In genomic region chr5:137346983-137347382, GRCm38 (mm10) we compare ENCODE assay signal across 17 mouse cellular contexts. TPM values are rescaled to one million over a fixed set of nuclear protein-coding genes. Genes with fewer than 3 reads are reported as not detected.
DNase-seq lines count a peak whose midpoint lies in the region; ATAC-seq and TF ChIP-seq lines count a peak whose summit lies in the region.
"Had no signal": no experiment of that assay in that cellular context is flagged by ENCODE, and none has a peak within 500 bp of the region (broad histone marks: within the 10 kb centered on the region; RNA-seq: fewer than 3 reads in every experiment).

No protein-coding gene starts in this region.

- ATAC-seq in kidney, postnatal 0 days (replicated peaks; ENCODE audit: low FRiP score, low read depth) = no peak
- ATAC-seq in liver, embryonic 13.5 days (ENCODE audit: low read depth) = no peak
- ATAC-seq in midbrain, embryonic 15.5 days (replicated peaks) = no peak
- ATAC-seq: midbrain, embryonic 13.5 days had no signal

- no peak overlapping the region for H3K4me2 ChIP-seq in kidney, postnatal 0 days (ENCODE audit: low read length)
- H3K4me2 ChIP-seq in liver, embryonic 13.5 days = no peak overlapping the region
- H3K4me2 ChIP-seq in midbrain, embryonic 15.5 days = no peak overlapping the region
- H3K4me2 ChIP-seq: hindbrain, embryonic 15.5 days; midbrain, embryonic 13.5 days; neural tube, embryonic 15.5 days had no signal

- no peaks in the 10 kb centered on the region for H3K27me3 ChIP-seq in kidney, postnatal 0 days (ENCODE audit: insufficient read depth, low read length)
- H3K27me3 ChIP-seq in liver, embryonic 13.5 days = peaks cover 55% of the 10 kb centered on the region
- peaks cover 16% of the 10 kb centered on the region; the same call in 1 of the 2 replicates for H3K27me3 ChIP-seq in midbrain, embryonic 15.5 days (replicated peaks)
- H3K27me3 ChIP-seq: limb, embryonic 13.5 days had no signal

- H3K9ac ChIP-seq in kidney, postnatal 0 days (ENCODE audit: low read depth, low read length) = no peak overlapping the region
- no peak overlapping the region for H3K9ac ChIP-seq in liver, embryonic 13.5 days
- H3K9ac ChIP-seq in midbrain, embryonic 15.5 days = no peak overlapping the region
- H3K9ac ChIP-seq: hindbrain, embryonic 15.5 days; limb, embryonic 13.5 days; midbrain, embryonic 13.5 days; neural tube, embryonic 15.5 days had no signal

- no peaks in the 10 kb centered on the region for H3K9me3 ChIP-seq in kidney, postnatal 0 days (replicated peaks; ENCODE audit: low read length)
- H3K9me3 ChIP-seq in liver, embryonic 13.5 days (replicated peaks) = no peaks in the 10 kb centered on the region
- H3K9me3 ChIP-seq in midbrain, embryonic 15.5 days = no peaks in the 10 kb centered on the region
- H3K9me3 ChIP-seq: hindbrain, embryonic 15.5 days; limb, embryonic 13.5 days; midbrain, embryonic 13.5 days; neural tube, embryonic 15.5 days had no signal

- WGBS in kidney, postnatal 0 days = 78% methylated on average over 4 of the region's 4 CpGs
- 58% methylated on average over 4 of the region's 4 CpGs for WGBS in liver, embryonic 13.5 days (ENCODE audit: insufficient replicate concordance)
- 85% methylated on average over 4 of the region's 4 CpGs for WGBS in midbrain, embryonic 15.5 days

- DNase-seq in heart, adult 11 months = peak; percentile 63
- no peak for DNase-seq in heart, adult 8-10 months (ENCODE audit: low spot score)
- no peak for DNase-seq in kidney, postnatal 0 days (ENCODE audit: low spot score)
- DNase-seq in kidney, postnatal 14 days = no peak
- peak; percentile 52 for DNase-seq in NIH3T3 (ENCODE audit: low read depth)
- no peak for DNase-seq in liver, embryonic 13.5 days
- DNase-seq in layer of hippocampus, postnatal 10 days (ENCODE audit: low spot score in 2 of 2) = no peak
- DNase-seq: adrenal gland, postnatal 10 days; cerebellum, adult 11-12 months; cerebellum, postnatal 25 days; gastrocnemius, postnatal 14 days had no signal

- peaks cover 25% of the 10 kb centered on the region for H3K4me1 ChIP-seq in kidney, postnatal 0 days (replicated peaks; ENCODE audit: insufficient read depth, low read length)
- peaks cover 5% of the 10 kb centered on the region; the same call in 1 of the 2 replicates for H3K4me1 ChIP-seq in liver, embryonic 13.5 days (replicated peaks)
- H3K4me1 ChIP-seq in midbrain, embryonic 15.5 days = peaks cover 31% of the 10 kb centered on the region

- H3K36me3 ChIP-seq in kidney, postnatal 0 days (ENCODE audit: insufficient read depth, low read length) = no peaks in the 10 kb centered on the region
- no peaks in the 10 kb centered on the region for H3K36me3 ChIP-seq in liver, embryonic 13.5 days
- H3K36me3 ChIP-seq in midbrain, embryonic 15.5 days (replicated peaks) = no peaks in the 10 kb centered on the region
- H3K36me3 ChIP-seq: hindbrain, embryonic 15.5 days; limb, embryonic 13.5 days; midbrain, embryonic 13.5 days; neural tube, embryonic 15.5 days had no signal

- H3K27ac ChIP-seq in kidney, postnatal 0 days = peak overlapping the region; percentile 83; the same call in 1 of the 2 replicates
- peak overlapping the region; percentile 68 for H3K27ac ChIP-seq in liver, embryonic 13.5 days
- no peak overlapping the region for H3K27ac ChIP-seq in midbrain, embryonic 15.5 days
- H3K27ac ChIP-seq: hindbrain, embryonic 15.5 days; midbrain, embryonic 13.5 days; neural tube, embryonic 15.5 days had no signal

- no peak for TF ChIP-seq CTCF in kidney, postnatal 0 days (IDR thresholded peaks at IDR 0.05; ENCODE audit: low read depth)

- no peak overlapping the region for H3K4me3 ChIP-seq in kidney, postnatal 0 days (replicated peaks; ENCODE audit: low read depth, low read length)
- no peak overlapping the region for H3K4me3 ChIP-seq in liver, embryonic 13.5 days (replicated peaks)
- H3K4me3 ChIP-seq in midbrain, embryonic 15.5 days = no peak overlapping the region
- H3K4me3 ChIP-seq: hindbrain, embryonic 15.5 days; limb, embryonic 13.5 days; midbrain, embryonic 13.5 days; myocyte; neural tube, embryonic 15.5 days had no signal

RNA-seq across cellular contexts. Expression of gene Ephb4, which starts 2.9 kb away (rescaled TPM):
- total RNA-seq in heart, adult 8-10 months (2022) = 10 to 100 TPM; 43.7 to 47.3 (median 46.3) TPM
- 38.1 and 40.5 TPM in 2 replicates for polyA plus RNA-seq in kidney, postnatal 0 days (2015; fragmentation: Nextera tagmentation; extraction: Ambion mirVana)
- polyA plus RNA-seq in liver, embryonic 13.5 days (2015; fragmentation: Nextera tagmentation; extraction: Ambion mirVana) = 5.6 and 8.1 TPM in 2 replicates
- 6.8 and 8.7 TPM in 2 replicates for polyA plus RNA-seq in midbrain, embryonic 15.5 days (2015; fragmentation: Nextera tagmentation; extraction: Ambion mirVana)
- total RNA-seq in layer of hippocampus, postnatal 10 days (2021) = 1 to 10 TPM; 8.3 to 9.3 TPM

RNA-seq across cellular contexts. Expression of gene Slc12a9, which starts 13.6 kb away (rescaled TPM):
- total RNA-seq in heart, adult 8-10 months (2022) = 1 to 10 TPM; 1.3 to 2.1 (median 2.0) TPM
- polyA plus RNA-seq in kidney, postnatal 0 days (2015; fragmentation: Nextera tagmentation; extraction: Ambion mirVana) = 11.8 and 12.0 TPM in 2 replicates
- 2.8 and 3.2 TPM in 2 replicates for polyA plus RNA-seq in liver, embryonic 13.5 days (2015; fragmentation: Nextera tagmentation; extraction: Ambion mirVana)
- 27.7 and 29.5 TPM in 2 replicates for polyA plus RNA-seq in midbrain, embryonic 15.5 days (2015; fragmentation: Nextera tagmentation; extraction: Ambion mirVana)
- 10 to 100 TPM; 28.8 to 30.7 TPM for total RNA-seq in layer of hippocampus, postnatal 10 days (2021)

RNA-seq across cellular contexts. Expression of gene Trip6, which starts 32.8 kb away (rescaled TPM):
- total RNA-seq in heart, adult 8-10 months (2022) = 10 to 100 TPM; 11.5 to 13.2 (median 12.4) TPM
- 74.8 and 75.6 TPM in 2 replicates for polyA plus RNA-seq in kidney, postnatal 0 days (2015; fragmentation: Nextera tagmentation; extraction: Ambion mirVana)
- 10.1 and 10.6 TPM in 2 replicates for polyA plus RNA-seq in liver, embryonic 13.5 days (2015; fragmentation: Nextera tagmentation; extraction: Ambion mirVana)
- polyA plus RNA-seq in midbrain, embryonic 15.5 days (2015; fragmentation: Nextera tagmentation; extraction: Ambion mirVana) = 14.7 and 19.1 TPM in 2 replicates
- total RNA-seq in layer of hippocampus, postnatal 10 days (2021) = 1 to 10 TPM; 6.2 to 7.7 TPM

RNA-seq across cellular contexts. Expression of gene Srrt, which starts 39.5 kb away (rescaled TPM):
- total RNA-seq in heart, adult 8-10 months (2022) = 10 to 100 TPM; 54.4 to 62.6 (median 60.3) TPM
- 68.0 and 77.7 TPM in 2 replicates for polyA plus RNA-seq in kidney, postnatal 0 days (2015; fragmentation: Nextera tagmentation; extraction: Ambion mirVana)
- polyA plus RNA-seq in liver, embryonic 13.5 days (2015; fragmentation: Nextera tagmentation; extraction: Ambion mirVana) = 86.7 and 102 TPM in 2 replicates
- polyA plus RNA-seq in midbrain, embryonic 15.5 days (2015; fragmentation: Nextera tagmentation; extraction: Ambion mirVana) = 106 and 107 TPM in 2 replicates
- 100 to 1,000 TPM; 188 to 191 TPM for total RNA-seq in layer of hippocampus, postnatal 10 days (2021)

RNA-seq across cellular contexts. Expression of gene Ufsp1, which starts 52.6 kb away (rescaled TPM):
- 10 to 100 TPM in 2 of 4 experiments, 1 to 10 TPM in 2; 7.7 to 10.4 (median 9.7) TPM for total RNA-seq in heart, adult 8-10 months (2022)
- 11.4 and 12.8 TPM in 2 replicates for polyA plus RNA-seq in kidney, postnatal 0 days (2015; fragmentation: Nextera tagmentation; extraction: Ambion mirVana)
- 8.4 TPM in 2 replicates for polyA plus RNA-seq in liver, embryonic 13.5 days (2015; fragmentation: Nextera tagmentation; extraction: Ambion mirVana)
- 18.2 and 18.7 TPM in 2 replicates for polyA plus RNA-seq in midbrain, embryonic 15.5 days (2015; fragmentation: Nextera tagmentation; extraction: Ambion mirVana)
- total RNA-seq in layer of hippocampus, postnatal 10 days (2021) = 10 to 100 TPM; 20.4 to 21.8 TPM

Comparison
In these comparisons a context has a peak if more than half of its experiments do, and no peak if none do; other contexts are left out.
1. DNase-seq: peak in heart, adult 11 months (single experiment) and NIH3T3 (single experiment); none in heart, adult 8-10 months (single experiment), kidney, postnatal 0 days (single experiment), kidney, postnatal 14 days (single experiment), liver, embryonic 13.5 days (single experiment) and layer of hippocampus, postnatal 10 days (0 of 2).